Mouse (Mus musculus) right cerebral cortex, postnatal 36 days (tissue): Measurements from ENCODE around the gene Ncbp3.

Experiments
- DNase-seq, 2 experiments: peaks; one replicate each; pipeline ENCODE4 v3.0.0; 2022; ENCODE audit warnings: low spot score in 2 of 2, mixed read lengths in 1 of 2

Ncbp3 gene

GRCm38 (mm10) chr11:73030821-73031498 is 16.6 kb upstream of the Ncbp3 start:
- peak; percentile 89 to 95 for DNase-seq

- no peak for DNase-seq
Measured at GRCm38 (mm10) chr11:73031536-73031935, 16.0 kb upstream of the Ncbp3 start.

- DNase-seq, result no peak
Measured at GRCm38 (mm10) chr11:73036077-73036476, 11.5 kb upstream of the Ncbp3 start.

- DNase-seq, result no peak
Measured at GRCm38 (mm10) chr11:73036889-73037288, 10.7 kb upstream of the Ncbp3 start.

DNA sequence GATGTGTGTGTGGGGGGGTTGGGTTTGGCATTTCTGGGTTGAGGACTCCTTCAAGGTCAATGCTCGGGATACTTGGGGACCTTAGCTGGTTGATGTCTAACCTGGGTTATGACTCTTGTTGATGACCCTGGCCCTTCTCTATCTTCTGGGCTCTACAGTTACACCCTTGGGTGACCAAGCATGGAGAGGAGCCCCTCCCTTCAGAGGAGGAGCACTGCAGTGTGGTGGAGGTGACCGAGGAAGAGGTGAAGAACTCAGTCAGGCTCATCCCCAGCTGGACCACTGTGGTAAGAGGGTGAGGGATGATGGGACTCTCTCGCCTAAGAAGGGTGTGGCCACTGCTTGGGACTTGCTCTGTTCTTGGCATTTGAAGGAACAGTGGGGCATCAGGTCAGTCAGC is 9.9 kb upstream of the Ncbp3 start:
- DNase-seq, result no peak

- DNase-seq, result no peak
Measured at GRCm38 (mm10) chr11:73039102-73039799, 8.3 kb upstream of the Ncbp3 start.

DNA sequence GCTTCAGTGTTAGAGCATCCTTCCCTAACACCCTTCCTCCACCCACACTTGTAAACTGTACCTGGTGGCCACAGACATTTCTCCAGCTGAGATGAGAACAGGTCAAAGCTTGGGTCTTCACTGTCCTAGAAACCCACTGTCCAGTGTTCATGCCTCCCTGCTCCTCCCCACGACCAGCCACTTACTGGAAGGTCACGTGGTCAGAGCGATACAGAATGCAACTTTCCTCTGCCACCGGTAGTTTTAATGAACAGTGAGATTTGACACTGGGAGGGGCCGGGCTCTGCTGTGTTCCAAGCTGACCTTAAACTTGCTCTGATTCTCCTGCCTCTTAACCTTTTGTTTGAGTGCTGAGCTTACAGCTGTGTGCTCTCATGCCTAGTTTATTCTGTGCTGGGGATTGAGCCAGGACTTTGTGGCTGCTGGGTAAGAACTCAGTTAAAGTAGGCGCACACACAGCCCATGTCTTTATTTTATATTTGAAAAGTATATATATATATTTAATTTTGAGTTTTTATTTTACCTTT is 3.3 kb upstream of the Ncbp3 start:
- no peak for DNase-seq

DNA sequence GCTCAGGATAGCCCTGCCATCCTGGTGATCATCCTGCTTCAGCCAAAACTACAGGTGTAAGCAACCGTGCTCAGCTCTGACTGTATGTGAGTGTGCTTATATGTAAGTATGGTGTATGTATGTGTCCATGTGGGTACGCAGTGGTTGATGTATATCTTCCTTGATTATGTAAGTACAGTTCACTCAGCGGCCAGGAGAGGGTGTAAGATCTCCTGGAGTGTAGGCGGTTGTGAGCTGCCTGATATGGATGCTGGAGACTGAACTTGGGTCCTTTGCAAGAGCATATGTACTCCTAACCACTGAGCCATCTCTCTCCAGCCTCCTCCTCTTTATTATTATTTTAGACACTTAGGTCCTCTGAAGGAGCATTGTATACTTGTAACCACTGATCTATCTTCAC is 2.8 kb upstream of the Ncbp3 start:
- DNase-seq, result no peak

DNA sequence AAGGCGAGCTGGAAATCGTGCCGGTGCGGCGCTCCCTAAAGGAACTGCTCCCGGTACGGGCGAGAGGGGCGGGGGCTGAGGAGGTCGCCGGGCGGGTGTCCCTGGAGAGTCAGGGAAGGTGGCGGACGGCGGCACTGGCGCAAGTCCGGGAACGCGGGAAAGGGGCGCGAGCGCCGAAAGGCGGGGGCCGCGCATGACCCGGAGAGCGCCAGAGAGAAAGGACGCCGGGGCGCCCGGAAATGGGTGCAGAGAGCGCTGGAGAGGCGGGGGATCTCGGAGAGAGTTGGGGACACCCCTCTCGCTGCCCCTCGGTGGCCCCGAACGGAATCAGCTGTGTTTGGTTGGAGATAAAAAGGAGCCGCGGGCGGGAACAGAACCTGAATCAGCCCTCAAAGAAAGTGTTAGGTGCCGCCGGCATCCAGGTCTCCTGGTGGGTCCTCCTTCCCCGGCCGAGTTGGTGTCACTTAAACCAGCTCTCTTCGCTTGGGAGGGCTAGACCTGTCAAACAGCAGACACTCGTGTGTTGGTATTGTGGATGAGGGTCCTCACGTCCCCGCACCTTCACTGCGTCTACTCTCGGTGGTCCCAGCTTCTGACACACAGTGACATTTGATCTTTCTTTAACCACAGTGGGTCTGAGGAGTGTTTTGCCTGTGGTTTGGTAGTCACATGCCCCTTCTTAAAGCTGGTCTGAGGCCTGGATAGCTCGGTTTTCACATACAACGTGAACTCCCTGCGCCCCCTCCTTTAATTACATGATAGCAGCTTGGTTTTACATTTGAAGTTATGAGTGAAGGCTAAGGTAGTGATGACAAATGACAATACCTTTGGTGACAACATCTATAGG is 670 bp downstream of the Ncbp3 start:
- DNase-seq, result no peak

DNA sequence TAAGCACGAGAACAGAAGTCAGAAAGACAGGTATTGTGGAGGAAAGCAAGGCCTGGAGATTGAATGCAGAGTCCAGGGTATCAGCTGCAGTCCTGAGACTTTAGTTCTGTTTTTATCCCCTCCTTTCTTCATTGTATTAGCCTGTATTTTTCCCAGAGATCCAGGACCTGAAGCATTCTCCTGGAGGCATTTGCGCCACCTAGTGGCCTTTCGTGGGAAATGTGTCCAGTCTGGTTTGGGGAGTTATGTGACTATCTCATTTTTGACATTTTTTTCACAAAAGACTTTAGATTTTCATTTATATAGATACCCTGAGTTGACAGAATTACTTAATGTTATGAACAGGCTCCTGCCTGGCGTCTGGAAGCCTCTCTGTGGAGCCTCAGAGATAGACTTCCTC is 1.8 kb downstream of the Ncbp3 start:
- peak in 1 of 2 experiments; percentile 47 for DNase-seq

DNA sequence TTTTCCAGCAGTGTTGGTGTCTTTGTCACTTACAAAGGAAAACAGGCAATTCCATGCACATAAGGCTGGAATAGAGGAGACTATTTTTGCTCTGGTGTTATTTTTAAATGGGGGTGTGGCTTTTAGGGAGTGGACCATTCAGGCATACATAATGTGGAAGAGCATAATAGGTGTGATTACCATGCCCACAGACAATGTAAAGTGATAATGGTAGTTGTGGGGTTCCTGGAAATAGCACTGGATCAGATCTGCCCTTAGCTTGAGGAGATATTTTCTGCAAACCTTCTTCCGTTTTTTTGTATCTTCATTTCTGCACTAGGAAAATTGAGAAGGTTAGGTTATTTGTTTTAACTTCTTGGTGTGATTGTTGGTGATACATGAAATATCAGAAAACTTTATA is 5.2 kb downstream of the Ncbp3 start:
- no peak for DNase-seq

- DNase-seq, result no peak
Measured at GRCm38 (mm10) chr11:73057701-73058100, 10.1 kb downstream of the Ncbp3 start.

- no peak for DNase-seq
Measured at GRCm38 (mm10) chr11:73059630-73060029, 12.0 kb downstream of the Ncbp3 start.

GRCm38 (mm10) chr11:73061413-73061812 is 13.8 kb downstream of the Ncbp3 start:
- DNase-seq, result no peak

GRCm38 (mm10) chr11:73071839-73072238 is 24.3 kb downstream of the Ncbp3 start:
- DNase-seq, result no peak

DNA sequence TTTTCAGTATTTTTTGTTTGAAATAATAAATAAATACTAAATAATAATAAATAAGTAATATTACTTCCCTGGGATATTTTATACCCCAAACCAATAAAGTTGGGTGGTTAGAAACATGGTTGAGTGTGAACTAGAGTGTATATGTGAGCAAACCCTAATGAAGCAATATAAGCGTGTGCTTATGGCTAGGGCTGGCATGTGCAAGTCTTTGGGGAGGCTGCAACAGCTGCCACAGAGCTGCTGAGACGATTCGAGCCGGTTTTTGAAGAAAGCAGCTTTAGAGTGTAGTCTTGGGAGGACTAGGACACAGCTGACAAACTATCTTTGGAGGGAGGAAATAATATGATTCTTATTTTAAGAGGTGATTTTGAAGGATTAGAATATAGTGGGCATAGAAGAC is 28.7 kb downstream of the Ncbp3 start:
- DNase-seq, result no peak

DNA sequence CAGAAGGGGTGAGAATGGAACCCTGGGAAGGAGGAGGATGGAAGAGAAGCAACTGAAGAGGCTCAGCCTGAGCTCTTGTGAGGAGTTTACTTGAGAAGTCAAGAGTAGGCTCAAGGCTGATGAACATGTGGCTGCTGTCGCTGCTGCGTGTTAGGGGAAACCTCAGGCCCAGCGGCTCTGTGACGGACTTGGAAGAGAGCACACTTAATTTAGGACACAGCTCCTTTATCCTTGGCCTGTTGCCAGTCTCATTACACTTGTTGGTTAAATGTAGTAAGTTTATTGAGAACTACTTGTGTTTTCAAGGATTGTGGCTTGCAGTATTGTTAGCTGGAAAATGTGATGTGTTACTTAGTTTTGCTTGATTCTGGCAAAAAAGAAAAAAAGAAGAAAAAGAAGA is 29.1 kb downstream of the Ncbp3 start:
- no peak for DNase-seq

DNA sequence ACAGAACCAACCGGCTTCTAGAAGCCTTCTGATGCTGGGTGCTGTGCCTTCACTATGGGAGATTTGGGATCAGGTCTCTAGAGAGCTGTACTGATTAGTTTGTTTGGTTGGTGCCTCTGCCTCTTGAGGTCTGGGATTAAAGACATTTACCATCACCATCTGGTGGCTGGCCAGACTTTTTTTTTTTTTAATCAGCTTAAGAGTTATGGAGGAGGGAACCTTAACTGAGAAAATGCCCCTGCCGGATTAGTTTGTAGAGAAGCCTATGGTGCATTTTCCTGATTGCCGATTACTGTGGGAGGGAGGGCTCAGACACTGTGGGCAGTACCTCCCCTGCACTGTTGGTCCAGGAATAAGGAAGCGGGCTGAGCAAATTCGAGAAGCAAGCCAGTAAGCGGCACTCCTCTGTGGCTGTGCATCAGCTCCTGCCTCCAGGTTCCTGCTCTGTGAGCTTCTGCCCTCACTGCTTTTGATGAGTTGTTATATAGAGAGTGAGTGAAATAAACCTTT is 29.7 kb downstream of the Ncbp3 start:
- DNase-seq, result no peak

DNA sequence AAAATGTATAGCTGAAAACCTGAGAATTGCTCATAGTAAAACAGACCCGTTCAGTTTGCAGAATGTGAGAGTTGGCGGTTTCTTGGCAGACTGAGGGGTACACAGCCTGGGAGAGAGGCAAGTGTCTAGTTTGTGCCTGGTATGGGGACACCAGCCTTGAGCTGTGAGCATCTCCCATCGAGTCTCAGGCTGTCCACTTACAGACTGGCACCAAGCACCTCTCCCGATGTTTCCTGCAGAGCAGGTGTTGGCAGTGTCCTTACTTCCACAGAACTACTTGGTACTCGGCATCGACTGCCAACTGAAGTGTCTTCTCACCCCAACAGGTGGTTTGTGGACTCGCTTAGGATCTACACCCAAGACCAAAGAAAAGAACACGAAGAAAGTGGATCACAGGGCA is 31.0 kb downstream of the Ncbp3 start:
- DNase-seq, result no peak

GRCm38 (mm10) chr11:73080306-73080705 is 32.7 kb downstream of the Ncbp3 start:
- DNase-seq, result no peak

DNA sequence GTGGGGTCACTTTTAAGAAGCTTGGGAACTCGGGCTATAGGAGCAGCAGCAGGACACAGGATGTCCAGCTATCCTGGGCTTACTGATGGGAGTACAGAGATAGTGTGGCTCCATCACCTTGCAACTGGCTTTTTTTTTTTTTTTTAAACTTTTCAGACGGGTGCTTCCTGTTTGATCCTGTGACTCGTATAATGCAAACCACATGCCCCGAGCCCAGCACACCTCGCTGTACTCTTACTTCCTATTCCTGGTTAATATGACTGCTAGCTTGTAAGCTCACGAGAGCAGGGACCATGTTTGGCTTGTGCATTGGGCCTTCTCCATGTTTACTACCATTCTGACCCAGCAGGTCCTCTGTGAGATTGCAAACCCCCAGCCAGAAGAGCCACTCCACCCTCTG is 36.7 kb downstream of the Ncbp3 start:
- no peak for DNase-seq

GRCm38 (mm10) chr11:73084804-73085231 is 37.2 kb downstream of the Ncbp3 start:
- no peak for DNase-seq
